Mouse (Mus musculus): ENCODE measurements around the gene Gm11037.

The Gm11037 gene

GRCm38 (mm10) chr2:131149254-131149578 is 15.9 kb downstream of the Gm11037 start:
- no peak for DNase-seq (ENCODE audit: inconsistent ontology term)

- no peak for DNase-seq (ENCODE audit: inconsistent ontology term)
Measured at GRCm38 (mm10) chr2:131152166-131152730, 19.0 kb downstream of the Gm11037 start.

GRCm38 (mm10) chr2:131154036-131154435 is 20.7 kb downstream of the Gm11037 start:
- DNase-seq (ENCODE audit: inconsistent ontology term): no peak

- DNase-seq (ENCODE audit: inconsistent ontology term): no peak
Measured at GRCm38 (mm10) chr2:131156987-131157386, 23.7 kb downstream of the Gm11037 start.

- no peak for DNase-seq (ENCODE audit: inconsistent ontology term)
Measured at GRCm38 (mm10) chr2:131159491-131159910, 26.2 kb downstream of the Gm11037 start.

- DNase-seq (ENCODE audit: inconsistent ontology term): peak; percentile 99
Measured at GRCm38 (mm10) chr2:131159938-131160581, 26.8 kb downstream of the Gm11037 start, which contains the start of gene 1700037H04Rik. Gene 1700037H04Rik, minus strand, starts transcription at chr2:131160081.

- no peak for DNase-seq (ENCODE audit: inconsistent ontology term)
Measured at GRCm38 (mm10) chr2:131160671-131161111, 27.4 kb downstream of the Gm11037 start.

GRCm38 (mm10) chr2:131163924-131164323 is 30.6 kb downstream of the Gm11037 start:
- DNase-seq (ENCODE audit: inconsistent ontology term): no peak

- no peak for DNase-seq (ENCODE audit: inconsistent ontology term)
Measured at GRCm38 (mm10) chr2:131166172-131166571, 32.9 kb downstream of the Gm11037 start.

GRCm38 (mm10) chr2:131167984-131168383 is 34.7 kb downstream of the Gm11037 start:
- DNase-seq (ENCODE audit: inconsistent ontology term): no peak

- DNase-seq (ENCODE audit: inconsistent ontology term): no peak
Measured at GRCm38 (mm10) chr2:131168914-131169313, 35.6 kb downstream of the Gm11037 start.

GRCm38 (mm10) chr2:131170936-131171335 is 37.6 kb downstream of the Gm11037 start:
- no peak for DNase-seq (ENCODE audit: inconsistent ontology term)

- DNase-seq (ENCODE audit: inconsistent ontology term): no peak
Measured at GRCm38 (mm10) chr2:131171401-131172104, 38.3 kb downstream of the Gm11037 start.

- DNase-seq (ENCODE audit: inconsistent ontology term): no peak
Measured at GRCm38 (mm10) chr2:131172322-131172721, 39.0 kb downstream of the Gm11037 start.

- DNase-seq (ENCODE audit: inconsistent ontology term): peak; percentile 62
Measured at GRCm38 (mm10) chr2:131174700-131175099, 41.4 kb downstream of the Gm11037 start.

GRCm38 (mm10) chr2:131175286-131175944 is 42.1 kb downstream of the Gm11037 start:
- DNase-seq (ENCODE audit: inconsistent ontology term): no peak

GRCm38 (mm10) chr2:131175945-131176309 is 42.6 kb downstream of the Gm11037 start:
- DNase-seq (ENCODE audit: inconsistent ontology term): no peak

GRCm38 (mm10) chr2:131176491-131176890 is 43.2 kb downstream of the Gm11037 start:
- DNase-seq (ENCODE audit: inconsistent ontology term): no peak

- no peak for DNase-seq (ENCODE audit: inconsistent ontology term)
Measured at GRCm38 (mm10) chr2:131177932-131178331, 44.6 kb downstream of the Gm11037 start.

- peak; percentile 25 for DNase-seq (ENCODE audit: inconsistent ontology term)
Measured at GRCm38 (mm10) chr2:131178828-131179245, 45.5 kb downstream of the Gm11037 start.

GRCm38 (mm10) chr2:131179246-131179886 is 46.1 kb downstream of the Gm11037 start:
- peak; percentile 71 for DNase-seq (ENCODE audit: inconsistent ontology term)
